Mouse (Mus musculus): ENCODE results near the gene Pmepa1.

GRCm38 (mm10) chr2:173272354-173272900, 3.9 kb downstream of the Pmepa1 start:
- TF ChIP-seq CTCF (conservative IDR thresholded peaks at IDR 0.05; ENCODE audit: low read length) = no peak
- no peak for TF ChIP-seq POU5F1 (IDR thresholded peaks at IDR 0.05; ENCODE audit: borderline replicate concordance, low read length)

Data from E14TG2a.4 (cell line).